ENCODE assay signal across 16 mouse cellular contexts in the genomic region with DNA sequence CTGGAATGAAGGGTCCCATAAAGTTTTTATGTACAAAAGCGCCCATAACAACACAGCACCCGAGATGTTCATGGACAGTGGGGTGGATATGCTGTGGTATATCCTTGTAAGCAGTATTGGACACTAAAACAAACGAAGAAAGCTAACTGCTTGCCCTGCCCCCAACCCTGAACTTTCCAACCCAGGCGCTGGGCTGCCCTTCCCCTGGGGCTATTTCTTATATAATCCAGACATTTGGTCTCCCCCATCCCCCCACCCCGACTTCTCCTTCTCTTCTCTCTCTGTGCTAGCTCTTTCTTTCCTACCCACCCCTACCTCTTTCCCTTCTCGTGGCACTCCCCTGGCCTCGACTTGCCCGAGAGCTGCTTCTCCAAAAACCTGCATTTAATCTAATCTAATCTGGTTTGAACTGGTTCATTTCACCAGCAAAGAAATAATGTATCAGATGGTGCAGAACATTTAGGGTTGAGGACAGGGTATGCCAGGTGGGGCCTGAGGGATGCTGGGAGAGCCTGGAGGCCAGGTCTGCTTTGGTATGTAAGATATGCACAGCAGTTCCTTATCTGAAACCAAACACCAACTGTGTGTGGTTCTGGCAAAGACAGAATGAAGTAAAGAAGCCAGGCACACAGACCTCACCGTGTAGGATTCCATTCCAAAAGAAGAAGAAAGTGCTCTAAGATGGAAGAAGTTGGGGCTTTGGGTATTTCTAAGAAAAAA. TPM values are rescaled to one million over a fixed set of nuclear protein-coding genes. Genes with fewer than 3 reads are reported as not detected.
DNase-seq lines count a peak whose midpoint lies in the region; ATAC-seq and TF ChIP-seq lines count a peak whose summit lies in the region.
"Had no signal": no experiment of that assay in that cellular context is flagged by ENCODE, and none has a peak within 500 bp of the region (broad histone marks: within the 10 kb centered on the region; RNA-seq: fewer than 3 reads in every experiment).

No protein-coding gene starts in this region.

- H3K4me2 ChIP-seq in kidney, embryonic 16.5 days (replicated peaks; ENCODE audit: low read depth, low read length), result no peak overlapping the region
- H3K4me2 ChIP-seq in limb, embryonic 13.5 days (replicated peaks), result no peak overlapping the region

- H3K9me3 ChIP-seq in kidney, embryonic 16.5 days (ENCODE audit: low read length), result no peaks in the 10 kb centered on the region
- H3K9me3 ChIP-seq in limb, embryonic 13.5 days, result no peaks in the 10 kb centered on the region

- no peak overlapping the region for H3K4me3 ChIP-seq in kidney, embryonic 16.5 days (ENCODE audit: low read length)
- H3K4me3 ChIP-seq in limb, embryonic 13.5 days, result no peak overlapping the region
- H3K4me3 ChIP-seq in kidney, adult 2 months (ENCODE audit: insufficient read depth, low read depth, low read length), result no peak overlapping the region
- H3K4me3 ChIP-seq: myocyte had no signal

- ATAC-seq in kidney, embryonic 16.5 days (ENCODE audit: low FRiP score, low TSS enrichment), result peak; percentile 39; the same call in 1 of the 2 replicates
- peak; percentile 28; the same call in 1 of the 2 replicates for ATAC-seq in limb, embryonic 13.5 days (ENCODE audit: low FRiP score, low read depth)
- ATAC-seq in erythroblast, adult 5-6 weeks (replicated peaks; ENCODE audit: low FRiP score, poor library complexity, severe bottlenecking), result no peak
- ATAC-seq: forebrain, embryonic 16.5 days had no signal

- H3K9ac ChIP-seq in kidney, embryonic 16.5 days (replicated peaks; ENCODE audit: low read length), result no peak overlapping the region
- H3K9ac ChIP-seq in limb, embryonic 13.5 days, result no peak overlapping the region

- no peak for DNase-seq in kidney, postnatal 10 days
- peak; percentile 50 for DNase-seq in embryo, embryonic 10.5 days (ENCODE audit: low spot score)
- peak; percentile 39 for DNase-seq in mesoderm, embryonic 11.5 days (ENCODE audit: low read depth, low spot score)
- DNase-seq in c-Kit-positive CD71-positive TER-119-positive erythroid progenitor cells, embryonic 14.5 days (ENCODE audit: low spot score), result no peak
- DNase-seq in kidney, adult 2 months, result no peak
- DNase-seq: adrenal gland, postnatal 36 days; cerebellum, adult 11 months; kidney, postnatal 14 days; layer of hippocampus, postnatal 36 days; right cerebral cortex, postnatal 25 days; thymus, postnatal 4 days had no signal

- TF ChIP-seq CTCF in kidney, adult 2 months (conservative IDR thresholded peaks at IDR 0.05; ENCODE audit: insufficient read depth, insufficient read length, low read depth, low read length), result no peak

- H3K27ac ChIP-seq in kidney, embryonic 16.5 days (ENCODE audit: low read length), result no peak overlapping the region
- H3K27ac ChIP-seq in limb, embryonic 13.5 days, result no peak overlapping the region
- no peak overlapping the region for H3K27ac ChIP-seq in kidney, adult 2 months (ENCODE audit: insufficient read depth, low read depth, low read length)

- no peaks in the 10 kb centered on the region for H3K36me3 ChIP-seq in kidney, embryonic 16.5 days (ENCODE audit: insufficient read depth, low read length)
- no peaks in the 10 kb centered on the region for H3K36me3 ChIP-seq in limb, embryonic 13.5 days
- H3K36me3 ChIP-seq in kidney, adult 2 months (ENCODE audit: control insufficient read depth, insufficient read depth, low read length), result no peaks in the 10 kb centered on the region

- TF ChIP-seq POLR2A in kidney, adult 2 months (IDR thresholded peaks at IDR 0.05; ENCODE audit: low read depth, low read length), result no peak

- 0 out of 2 replicates have a peak, but pooled peaks cover 4% of the 10 kb centered on the region for H3K4me1 ChIP-seq in kidney, embryonic 16.5 days (ENCODE audit: insufficient read depth, low read length)
- H3K4me1 ChIP-seq in limb, embryonic 13.5 days, result peaks cover 11% of the 10 kb centered on the region; the same call in 1 of the 2 replicates
- no peaks in the 10 kb centered on the region for H3K4me1 ChIP-seq in kidney, adult 2 months (ENCODE audit: control insufficient read depth, insufficient read depth, low read length)

- WGBS in kidney, embryonic 16.5 days, result 39% methylated on average over 9 of the region's 9 CpGs
- WGBS in limb, embryonic 13.5 days, result 18% methylated on average over 9 of the region's 9 CpGs
- 52% methylated on average over 9 of the region's 9 CpGs for WGBS in kidney, adult 2 months

- no peaks in the 10 kb centered on the region for H3K27me3 ChIP-seq in kidney, embryonic 16.5 days (ENCODE audit: insufficient read depth, low read length)
- no peaks in the 10 kb centered on the region for H3K27me3 ChIP-seq in limb, embryonic 13.5 days
- H3K27me3 ChIP-seq in kidney, adult 2 months (replicated peaks; ENCODE audit: control insufficient read depth, insufficient read depth, low read length), result no peaks in the 10 kb centered on the region

RNA-seq across cellular contexts. Expression of gene Cstf2t, which starts 24.4 kb away (rescaled TPM):
- polyA plus RNA-seq in kidney, embryonic 16.5 days (2015; fragmentation: Nextera tagmentation; extraction: Ambion mirVana), result 47.8 and 49.6 TPM in 2 replicates
- polyA plus RNA-seq in limb, embryonic 13.5 days (2015; fragmentation: Nextera tagmentation; extraction: Ambion mirVana), result 57.9 and 60.0 TPM in 2 replicates
- total RNA-seq in erythroblast, adult 5-6 weeks (2015; ENCODE audit: low replicate concordance), result 4.0 and 5.6 TPM in 2 replicates
- total RNA-seq in erythroblast, adult 5-6 weeks (2017; ENCODE audit: low replicate concordance), result 8.4 and 8.5 TPM in 2 replicates
- 13.2 and 13.4 TPM in 2 replicates for polyA plus RNA-seq in kidney, adult 2 months (2012; rRNA removed)

Comparison
In these comparisons a context has a peak if more than half of its experiments do, and no peak if none do; other contexts are left out.
1. DNase-seq: peak in embryo, embryonic 10.5 days (single experiment) and mesoderm, embryonic 11.5 days (single experiment); none in kidney, postnatal 10 days (single experiment), c-Kit-positive CD71-positive TER-119-positive erythroid progenitor cells, embryonic 14.5 days (single experiment) and kidney, adult 2 months (single experiment).